Mouse (Mus musculus) erythroblast, embryonic 14.5 days (primary cell): ENCODE data around the gene Taf1.

Experiments
- GATA1 ChIP-seq: IDR thresholded peaks from 2 replicates; pipeline ENCODE4 v1.6.1; 2012; ENCODE audit warnings: low read length, inconsistent platforms, mixed read lengths
- TAL1 ChIP-seq: IDR thresholded peaks from 3 replicates; pipeline ENCODE4 v1.6.1; 2012; ENCODE audit warnings: low read length, inconsistent platforms, mixed read lengths

GRCm38 (mm10) chrX:101504636-101505035 lies 27.9 kb upstream of the Taf1 start:
- TF ChIP-seq GATA1 (no peak), TAL1 (no peak)
